Mouse (Mus musculus): ENCODE measurements around the gene Cygb.
"Not testable (repeated sequence)": the region's sequence is repeated elsewhere in the genome, so short reads cannot be mapped to it uniquely, and the experiment has no call there.

Gene Cygb

DNA sequence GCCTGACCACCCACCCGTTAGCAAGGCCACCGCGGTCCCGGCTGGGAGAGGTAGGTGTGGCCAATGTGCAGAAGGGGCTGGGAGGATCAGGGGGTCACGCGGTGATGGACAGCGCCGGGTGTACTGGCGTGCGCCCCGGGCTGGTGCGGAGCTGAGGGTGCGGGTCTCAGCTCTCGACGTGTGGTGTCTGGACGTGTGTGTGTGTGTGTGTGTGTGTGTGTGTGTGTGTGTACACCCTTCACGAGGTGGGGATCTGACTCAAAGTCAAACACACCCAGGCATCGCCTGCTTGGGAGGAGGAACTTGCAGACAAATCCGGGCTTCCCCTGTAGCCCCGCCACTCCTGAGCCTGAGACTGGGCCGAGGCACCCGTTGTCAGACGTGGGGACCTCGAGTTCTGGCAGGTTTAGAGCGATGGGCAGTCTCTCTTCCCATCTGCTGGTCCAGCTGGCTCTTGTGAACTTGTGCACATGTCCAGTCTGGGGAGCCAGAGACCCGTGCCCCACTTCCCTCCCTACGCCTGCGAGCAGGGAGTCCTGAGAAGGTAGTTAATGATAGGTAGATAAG lies at the start of gene Cygb:
Gene Cygb, minus strand, starts transcription at position 59 of the 567 bp plus-strand sequence.
- DNase-seq (ENCODE audit: low spot score in 2 of 2), result no peak

DNA sequence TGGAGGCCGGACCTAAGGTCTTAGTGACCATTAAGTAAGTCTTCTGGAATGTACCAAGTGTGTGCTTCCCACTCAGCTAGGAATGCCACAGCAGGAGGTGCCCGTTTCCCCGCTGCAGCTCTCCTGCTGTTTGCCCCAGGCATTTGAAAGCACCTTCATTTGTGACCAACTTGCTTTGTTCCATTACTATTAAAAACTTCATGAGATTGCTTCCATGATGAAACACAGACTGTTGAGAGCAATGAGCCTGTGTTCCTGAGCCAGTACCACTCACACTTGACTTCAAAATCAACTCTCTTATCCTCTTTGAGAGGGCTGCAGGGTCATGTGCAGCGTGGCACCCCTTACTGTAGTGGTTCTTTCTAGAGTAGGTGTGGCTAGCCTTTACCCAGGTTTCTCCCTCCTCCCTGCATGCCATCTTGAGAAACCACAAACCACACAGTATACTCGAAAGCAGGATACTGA lies 47.3 kb upstream of the Cygb start:
- DNase-seq (ENCODE audit: low spot score in 2 of 2), result no peak

DNA sequence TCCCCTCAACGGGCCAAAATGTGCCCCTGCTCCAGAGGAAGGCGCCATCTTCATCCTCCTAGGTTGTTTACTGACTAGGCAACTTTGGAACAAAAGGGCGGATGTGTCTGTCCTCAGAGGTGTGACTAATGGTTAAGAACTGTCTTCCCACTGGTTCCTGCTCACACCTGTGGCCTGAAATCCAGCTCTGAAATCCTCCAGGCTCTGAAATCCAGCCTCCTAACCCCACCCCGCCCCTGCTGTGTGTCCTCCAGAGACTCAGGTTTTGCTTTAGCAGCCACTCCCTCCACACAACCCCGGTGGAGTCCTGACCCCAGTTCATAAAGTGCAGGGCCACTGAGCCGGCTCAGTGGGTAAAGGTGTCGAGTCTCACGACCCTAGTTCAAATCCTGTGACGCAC lies 43.4 kb upstream of the Cygb start:
- no peak for DNase-seq (ENCODE audit: low spot score in 2 of 2)

DNA sequence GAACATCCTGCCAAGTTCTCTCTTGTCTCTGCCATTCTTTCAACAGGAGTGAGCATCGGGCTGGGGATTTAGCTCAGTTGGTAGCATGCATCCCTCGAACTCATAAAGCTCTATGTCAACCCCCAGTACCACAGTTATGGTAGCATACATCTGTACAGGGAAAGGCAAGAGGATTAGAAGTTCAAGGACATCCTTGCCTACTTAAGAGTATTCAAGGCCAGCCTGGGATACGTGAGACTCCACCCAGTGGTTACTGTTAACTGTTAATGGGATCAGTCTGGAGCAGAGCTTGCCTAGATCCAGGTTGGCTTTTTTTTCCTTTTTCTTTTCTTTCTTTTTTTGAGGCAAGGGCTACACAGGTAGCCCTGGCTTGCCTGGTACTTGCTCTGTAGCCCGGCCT lies 42.3 kb upstream of the Cygb start:
- DNase-seq (ENCODE audit: low spot score in 2 of 2), result no peak

DNA sequence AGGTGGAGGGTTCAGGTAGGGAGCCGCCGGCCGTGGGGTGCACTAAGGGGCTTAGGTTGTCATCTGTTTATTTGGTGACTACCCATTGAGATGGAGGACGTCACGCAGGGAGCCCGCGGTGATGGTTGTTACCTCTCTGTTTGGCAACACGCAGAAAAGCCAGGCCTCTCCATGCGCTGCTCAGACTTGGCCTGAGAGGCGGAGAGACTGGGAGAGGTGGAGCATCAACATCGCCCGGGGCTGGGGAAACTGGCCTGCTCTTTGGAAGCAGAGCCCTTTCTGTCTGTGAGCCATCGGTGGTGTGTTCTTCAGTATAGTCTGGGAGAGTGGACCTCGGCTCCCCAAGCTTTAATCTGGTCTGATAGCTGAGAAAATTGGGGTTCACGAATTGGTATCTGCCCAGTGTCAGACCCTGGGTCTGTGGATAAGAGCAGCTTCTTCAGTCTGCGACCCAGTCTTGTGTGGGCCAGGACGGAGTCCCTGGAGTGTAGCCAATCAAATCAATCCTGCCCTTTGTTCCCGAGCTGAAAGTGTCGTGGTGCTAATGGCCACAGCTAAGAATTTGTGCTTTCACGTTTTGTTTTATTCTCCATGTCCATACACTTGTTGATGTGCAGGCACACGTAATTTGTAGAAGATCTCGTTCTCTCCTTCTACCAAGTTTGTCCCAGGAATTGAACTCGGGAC lies 41.2 kb upstream of the Cygb start:
- no peak for DNase-seq (ENCODE audit: low spot score in 2 of 2)

DNA sequence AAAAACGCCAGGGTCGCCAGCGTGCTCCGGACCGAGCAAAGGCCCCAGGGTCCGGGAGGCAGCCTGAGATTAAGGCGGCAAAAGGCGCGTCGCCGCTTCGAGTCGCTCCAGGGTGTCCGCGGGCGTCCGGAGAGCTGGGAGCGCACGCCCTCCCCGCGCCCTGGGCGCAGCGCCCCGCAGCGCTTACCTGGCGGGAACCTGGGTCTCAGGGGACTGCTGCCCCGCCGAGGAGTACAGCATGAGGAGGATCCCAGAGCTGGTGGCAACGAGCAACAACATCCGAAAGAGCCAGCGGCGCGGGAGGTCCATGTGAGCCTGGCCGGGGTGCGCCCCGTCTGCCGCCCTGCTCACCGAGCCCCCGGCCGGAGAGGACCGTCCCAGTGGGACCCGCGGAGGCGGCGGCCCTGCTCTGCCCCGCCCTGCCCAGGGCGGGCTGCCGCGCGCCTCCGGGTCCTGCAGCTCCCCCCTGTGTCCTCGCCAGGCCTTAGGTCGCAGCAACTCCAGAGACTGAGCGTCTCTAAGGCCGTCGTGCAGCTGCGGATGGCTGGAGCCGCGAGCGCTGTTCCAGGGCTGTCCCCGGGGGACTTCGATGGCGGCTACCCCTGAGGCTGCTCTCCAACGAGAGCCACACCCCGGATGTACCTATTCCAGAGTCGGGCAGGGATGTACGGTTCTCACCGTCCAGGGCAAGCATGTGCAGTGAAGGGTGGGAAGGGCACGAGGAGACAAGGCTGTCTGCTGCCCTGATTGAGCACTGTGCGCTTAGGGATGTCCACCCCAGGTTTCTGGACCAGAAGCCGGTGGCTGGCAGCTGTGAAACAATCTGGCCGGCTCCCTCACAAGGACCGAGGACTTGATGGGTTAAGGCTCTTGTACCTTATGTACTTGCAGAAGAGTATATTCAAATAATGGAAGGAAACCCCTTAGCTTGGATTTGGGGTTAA lies 40.4 kb upstream of the Cygb start:
- DNase-seq (ENCODE audit: low spot score in 2 of 2), result no peak

DNA sequence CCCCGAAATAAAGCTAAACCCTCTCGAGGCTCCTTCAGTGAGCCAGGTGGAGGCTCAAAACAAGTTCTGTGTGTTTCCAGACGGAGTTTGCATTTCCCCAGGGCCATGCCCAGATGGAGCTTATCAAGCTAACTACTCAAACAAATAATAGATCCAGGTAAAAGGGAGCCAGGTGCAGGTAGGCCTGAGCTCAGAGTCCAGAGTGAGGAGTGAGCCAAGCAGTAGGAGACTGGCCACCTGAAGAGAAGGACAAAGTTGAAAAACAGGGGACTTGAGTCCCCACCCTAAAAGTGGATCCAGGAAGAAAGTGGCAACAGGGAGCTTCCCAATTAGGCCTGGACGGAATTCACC lies 39.8 kb upstream of the Cygb start:
- DNase-seq (ENCODE audit: low spot score in 2 of 2), result no peak

DNA sequence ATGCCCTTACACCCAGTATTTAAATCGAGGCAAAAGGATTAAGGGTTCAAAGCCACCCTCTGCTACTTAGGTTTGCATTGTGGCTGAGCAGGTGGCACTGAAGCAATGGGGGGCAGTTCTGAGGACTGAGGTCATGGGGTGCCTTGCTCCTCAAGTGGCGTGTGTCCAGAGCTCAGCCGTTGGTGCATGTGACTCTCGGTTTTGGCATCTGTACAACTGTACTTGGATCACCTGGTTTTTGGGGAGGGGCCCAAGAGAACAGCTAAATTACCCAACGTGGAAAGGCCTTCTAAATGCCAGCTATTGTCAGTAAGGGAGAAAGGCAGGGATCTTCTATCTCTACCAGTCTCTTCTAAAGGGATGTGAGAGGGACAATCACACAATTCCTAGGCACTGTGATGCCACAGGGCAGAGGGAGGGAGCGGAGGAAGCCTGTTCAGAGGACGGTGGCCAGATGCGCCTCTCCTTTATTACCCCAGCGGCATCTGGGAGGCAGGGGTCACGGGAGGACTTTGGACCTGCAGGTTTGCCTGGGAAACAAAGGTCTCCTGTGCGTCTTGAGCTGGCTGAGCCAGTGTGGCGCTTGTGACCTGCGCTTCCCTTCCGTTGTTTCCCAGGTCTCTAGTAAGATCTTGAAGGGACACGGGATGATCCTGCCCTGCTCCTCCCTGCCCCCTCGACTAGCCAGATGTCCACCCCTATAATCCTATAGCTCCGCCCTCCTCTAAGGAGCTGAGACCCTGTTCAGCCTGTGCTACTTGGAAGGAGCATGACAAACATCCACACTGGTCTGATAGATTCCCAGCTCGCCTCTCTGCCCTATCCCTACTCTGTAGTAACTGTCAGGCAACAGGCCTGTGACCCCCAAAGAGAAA lies 36.8 kb upstream of the Cygb start:
- no peak for DNase-seq (ENCODE audit: low spot score in 2 of 2)

DNA sequence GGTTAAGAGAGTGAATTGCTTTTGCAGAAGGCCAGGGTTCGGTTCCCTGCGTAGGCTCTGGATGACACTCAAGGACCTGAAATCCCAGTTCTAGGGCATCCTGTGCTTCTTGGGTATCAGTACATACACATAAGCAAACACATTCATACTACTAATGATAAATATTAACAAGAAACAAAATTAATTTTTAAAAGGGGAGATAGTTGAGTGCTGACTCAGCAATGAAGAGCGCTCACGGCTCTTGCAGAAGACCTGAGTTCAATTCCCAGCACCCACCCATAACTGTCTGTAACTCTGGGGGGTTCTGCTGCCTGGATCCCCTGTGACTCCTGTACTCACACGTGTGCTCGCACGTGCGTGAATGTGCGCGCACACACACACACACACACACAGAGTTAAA lies 35.5 kb upstream of the Cygb start:
- no peak for DNase-seq (ENCODE audit: low spot score in 2 of 2)

DNA sequence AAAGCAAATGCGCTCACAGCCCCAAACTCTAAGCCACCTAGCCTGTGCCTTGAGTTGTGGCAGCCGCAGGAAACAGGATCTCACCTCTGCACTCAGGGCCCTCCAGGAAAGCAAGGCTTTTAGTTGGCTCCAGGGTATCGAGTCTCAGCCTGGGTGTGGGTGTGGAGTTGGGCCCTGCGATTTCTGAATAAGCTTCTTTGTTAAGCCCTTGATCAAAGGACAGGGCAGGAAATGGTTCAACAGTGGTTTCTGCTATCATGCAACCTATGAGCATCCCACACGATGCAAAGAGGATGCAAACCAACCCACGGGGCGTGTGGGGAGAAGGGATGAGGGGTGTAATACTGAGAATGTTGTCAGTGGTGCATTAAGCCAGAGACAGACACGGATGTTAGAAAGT lies 33.8 kb upstream of the Cygb start:
- no peak for DNase-seq (ENCODE audit: low spot score in 2 of 2)

DNA sequence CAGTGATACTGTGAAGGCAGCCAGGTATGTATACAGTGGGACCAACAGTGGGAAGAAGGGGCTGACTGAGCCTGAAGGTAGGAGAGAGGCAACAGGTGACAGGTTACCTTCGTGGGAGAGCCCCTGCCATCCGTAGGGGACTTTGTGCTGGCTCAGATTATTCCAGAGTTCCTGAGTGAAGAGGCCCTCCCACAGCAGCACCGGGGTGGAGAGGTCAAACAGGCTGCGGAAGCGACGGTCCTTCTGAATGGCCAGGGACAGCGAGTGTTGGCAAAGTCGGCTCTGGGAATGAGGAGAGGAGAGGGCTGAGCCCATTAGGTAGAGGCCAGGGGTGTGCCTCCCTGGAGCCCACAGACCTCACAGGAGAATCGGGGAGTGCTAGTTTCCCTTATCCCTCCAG lies 31.6 kb upstream of the Cygb start:
- DNase-seq (ENCODE audit: low spot score in 2 of 2), result no peak

DNA sequence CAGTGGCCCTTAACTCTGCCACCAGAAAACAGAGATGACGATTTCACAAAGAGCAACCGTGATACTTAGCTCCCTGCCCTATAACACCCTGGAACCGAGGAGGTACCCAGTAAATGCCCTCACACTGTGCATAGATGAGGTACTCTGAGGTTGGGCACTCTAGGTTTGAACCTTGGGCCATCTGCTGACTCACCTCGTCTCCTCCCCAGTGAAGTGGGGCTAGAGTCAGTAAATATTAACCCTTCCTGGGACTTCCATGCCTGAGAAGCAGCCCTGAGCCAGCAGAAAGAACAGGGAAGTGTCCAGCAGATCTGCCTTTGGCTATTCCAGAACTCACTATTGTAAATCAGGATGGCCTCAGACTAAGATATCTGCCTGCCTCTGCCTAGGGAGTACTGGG lies 29.7 kb upstream of the Cygb start:
- DNase-seq (ENCODE audit: low spot score in 2 of 2), result no peak

DNA sequence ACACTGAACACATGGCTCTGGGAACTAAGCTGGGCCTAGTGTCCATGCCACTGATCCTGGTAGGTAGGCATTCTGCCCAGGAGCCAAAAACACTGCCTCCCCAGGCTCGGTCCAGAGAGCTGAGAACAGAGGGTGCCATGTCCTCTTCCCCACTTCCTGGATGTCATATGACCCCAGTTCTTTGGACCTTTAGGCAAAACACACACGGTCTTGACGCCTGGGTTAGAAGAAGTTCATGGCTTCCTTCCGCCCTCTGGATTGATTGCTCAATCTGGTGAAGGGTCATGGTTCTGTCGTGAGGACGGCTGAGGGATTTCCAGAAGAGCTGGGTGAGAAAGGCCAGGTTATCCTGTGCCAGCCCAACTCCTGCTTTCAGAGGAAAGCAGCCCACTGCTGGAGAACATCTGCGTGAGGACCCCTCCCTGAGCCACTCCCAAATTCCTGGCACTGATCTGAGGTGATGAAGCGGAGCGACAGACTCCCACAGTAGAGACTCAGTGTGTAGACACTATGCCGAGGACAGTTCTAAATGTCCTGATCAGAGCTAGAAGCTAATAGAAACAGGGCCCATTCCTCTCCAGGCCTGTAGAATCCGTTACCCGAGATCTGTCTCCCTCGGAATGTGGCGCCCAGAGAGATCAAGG lies 28.5 kb upstream of the Cygb start:
- DNase-seq (ENCODE audit: low spot score in 2 of 2), result no peak

DNA sequence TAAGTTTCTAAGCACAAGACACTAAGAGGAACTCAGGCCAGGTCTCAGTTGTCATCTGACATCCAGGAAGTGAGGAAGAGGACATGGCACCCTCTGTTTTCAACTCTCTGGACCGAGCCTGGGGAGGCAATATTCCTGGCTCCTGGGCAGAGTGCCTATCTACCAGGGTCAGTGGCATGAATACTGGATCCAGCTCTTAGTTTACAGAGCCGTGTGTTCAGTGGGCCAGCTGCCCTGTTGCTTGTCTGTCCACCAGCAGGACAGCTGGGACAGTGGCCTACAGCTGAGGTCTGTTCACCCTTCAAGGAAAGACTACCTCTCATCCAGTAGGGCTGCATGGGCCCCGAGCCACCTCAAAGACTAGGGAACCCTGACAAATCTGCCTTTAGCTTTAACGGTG lies 27.0 kb upstream of the Cygb start:
- DNase-seq (ENCODE audit: low spot score in 2 of 2), result no peak

DNA sequence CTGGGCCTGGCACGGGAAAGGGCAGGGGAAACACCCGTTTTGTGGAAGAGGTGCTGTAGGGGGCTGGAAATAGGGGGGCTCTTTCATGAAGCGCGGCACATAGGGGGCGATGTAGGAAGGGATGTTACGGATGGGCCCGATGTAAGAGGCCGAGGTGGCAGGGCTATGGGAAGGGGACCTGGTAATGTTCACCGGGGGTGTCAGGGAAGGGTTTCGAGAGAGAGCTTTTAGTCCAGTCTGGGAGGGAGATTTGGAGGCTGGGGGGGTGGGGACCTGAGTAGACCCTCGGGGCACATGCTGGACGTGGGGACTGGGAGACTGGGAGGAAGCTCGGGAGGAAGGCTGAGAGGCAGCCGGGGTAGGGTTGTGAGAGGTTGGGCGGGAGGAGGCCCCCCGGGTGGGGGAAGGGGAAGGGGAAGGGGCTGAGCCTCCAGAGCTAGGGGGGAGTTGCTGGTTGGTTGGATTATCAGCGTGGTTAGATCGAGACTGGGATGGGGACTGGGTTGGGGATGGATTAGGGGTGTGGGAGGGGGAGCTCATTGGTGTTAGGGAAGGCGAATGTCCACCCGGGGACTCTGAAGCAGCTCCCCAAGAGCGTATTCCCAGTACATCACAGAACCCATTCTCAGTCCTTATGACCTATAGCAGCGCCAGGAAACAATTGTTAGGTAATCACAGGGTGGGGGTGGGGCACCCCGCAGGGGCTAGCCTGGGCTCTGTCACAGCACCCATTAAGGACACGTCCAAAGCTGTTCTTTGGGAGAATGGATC lies 26.4 kb upstream of the Cygb start:
- no peak for DNase-seq (ENCODE audit: low spot score in 2 of 2)

DNA sequence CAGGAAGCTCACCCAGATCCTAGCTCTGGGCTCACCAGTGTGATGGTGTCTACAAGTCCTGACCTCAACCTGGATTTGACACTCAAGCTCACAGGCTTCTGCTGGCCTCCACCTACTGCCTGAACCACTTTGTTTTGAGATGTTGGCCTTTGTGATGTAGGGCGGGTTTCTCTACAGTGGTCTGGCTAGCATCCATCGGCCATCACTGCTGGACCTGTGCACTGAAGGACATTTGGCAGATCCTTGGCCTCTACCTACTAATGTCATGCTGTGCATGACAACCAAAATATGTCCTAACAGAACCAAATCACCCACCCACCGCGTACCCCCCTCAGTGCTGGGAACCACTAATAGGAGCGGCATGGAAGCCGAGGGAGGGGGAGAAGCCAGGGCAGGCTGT lies 25.0 kb upstream of the Cygb start:
- no peak for DNase-seq (ENCODE audit: low spot score in 2 of 2)

DNA sequence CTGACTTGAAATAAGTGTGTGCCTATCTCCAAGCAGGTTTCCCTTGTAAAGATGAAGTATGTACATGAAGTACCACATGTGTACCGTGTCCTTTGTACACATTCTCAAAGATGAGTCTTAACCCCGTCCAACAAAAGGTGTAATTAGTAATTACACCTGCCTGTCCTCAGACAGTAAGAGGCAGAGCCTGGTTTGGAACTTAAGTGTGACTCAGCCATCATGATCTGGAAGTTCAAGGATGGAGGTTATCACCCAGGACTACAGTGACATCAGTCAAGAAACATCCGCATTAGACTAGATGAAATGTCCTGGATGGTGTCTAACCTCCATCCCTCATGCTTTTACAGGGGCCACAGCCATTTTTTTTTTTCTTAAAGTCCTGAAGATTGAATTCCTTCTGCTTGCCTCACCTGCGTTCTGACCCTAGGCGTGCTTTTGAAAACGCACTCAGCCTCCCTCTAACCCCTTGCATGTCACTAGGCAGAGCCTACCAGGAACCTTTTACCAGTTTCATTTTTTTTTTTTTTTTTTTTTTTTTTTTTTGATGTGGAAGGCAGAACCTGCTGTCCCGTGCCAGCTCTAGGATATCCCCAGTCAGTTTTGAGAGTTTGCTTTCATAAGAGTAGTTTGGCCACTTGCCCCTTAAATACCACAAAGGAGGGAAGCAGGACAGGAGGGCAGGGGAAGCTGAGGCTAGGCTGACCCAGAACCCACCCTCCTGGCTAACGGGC lies 23.8 kb upstream of the Cygb start:
- no peak for DNase-seq (ENCODE audit: low spot score in 2 of 2)

DNA sequence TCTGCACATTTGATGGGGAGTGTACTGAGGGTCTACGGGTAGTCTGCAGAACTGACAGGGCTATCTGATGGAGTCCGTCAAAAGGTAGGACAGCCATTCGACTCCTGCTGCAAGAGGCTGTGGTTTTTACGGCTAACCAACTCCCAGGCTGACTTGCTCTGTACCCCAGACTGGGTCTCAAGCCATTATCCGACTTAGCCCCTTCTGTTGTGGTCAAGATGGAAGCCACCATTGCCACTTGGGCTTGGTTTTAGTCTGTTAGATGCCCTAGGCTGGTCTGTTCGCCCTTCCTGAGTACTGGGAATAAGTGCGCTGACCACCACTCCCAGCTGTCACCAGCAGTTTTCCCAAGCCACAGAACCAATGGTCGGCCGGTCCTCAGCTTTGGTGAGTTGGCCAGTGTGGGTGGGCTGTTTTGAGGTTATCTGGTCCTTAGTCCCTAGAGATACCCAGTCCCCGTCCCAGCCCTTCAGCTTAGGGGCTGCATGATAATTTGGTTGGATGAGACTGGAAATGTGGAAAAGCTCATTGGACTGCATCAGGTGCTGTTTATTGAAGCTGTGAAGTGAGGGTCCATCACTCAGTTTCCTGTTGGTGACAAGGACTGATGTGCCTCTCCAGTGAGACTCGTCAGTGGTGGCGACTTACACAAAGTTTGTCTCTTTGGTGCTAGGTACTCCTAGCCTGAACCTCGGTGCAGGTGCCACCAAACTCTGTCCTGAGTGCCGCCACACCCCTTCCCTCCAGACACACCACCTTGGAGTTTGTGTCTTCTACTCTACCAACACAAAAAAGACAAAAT lies 22.3 kb upstream of the Cygb start:
- no peak for DNase-seq (ENCODE audit: low spot score in 2 of 2)

DNA sequence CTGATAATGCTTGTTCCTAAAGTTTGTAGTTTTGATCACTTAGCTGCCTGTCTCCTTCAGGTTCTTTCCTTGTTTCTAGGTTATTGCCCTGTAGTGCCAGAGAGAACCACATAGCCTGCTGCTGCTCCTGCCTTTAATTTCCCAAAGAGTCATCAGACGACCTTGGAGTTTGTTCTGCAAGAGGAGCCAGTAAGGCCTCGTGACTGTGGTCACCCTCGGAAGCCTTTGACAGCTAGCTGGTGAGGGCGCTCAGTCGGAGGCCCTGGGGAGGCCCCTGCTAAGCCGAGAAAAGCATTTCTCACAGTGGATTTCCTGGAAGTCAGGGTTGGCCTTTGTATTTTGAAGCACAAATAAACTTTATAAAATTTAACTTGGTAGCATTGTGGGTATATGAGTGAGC lies 21.3 kb upstream of the Cygb start:
- DNase-seq (ENCODE audit: low spot score in 2 of 2), result not testable (repeated sequence)
